Mouse (Mus musculus) forebrain, postnatal 0 days (tissue): ENCODE data around the gene Elf5. TPM values are rescaled to one million over a fixed set of nuclear protein-coding genes. Genes with fewer than 3 reads are reported as not detected.

ENCODE experiments used
- ATAC-seq: fragments of 200-750 bp; cut with Nextera tagmentation; 2 replicates; pipeline ENCODE4 v1.8.0; 2017; ENCODE audit warnings: mild to moderate bottlenecking, moderate library complexity
- DNase-seq: peaks from one replicate; pipeline ENCODE4 v3.0.0-alpha.2; 2015
- H3K27ac ChIP-seq: fragments of 300-500 bp; sonication (generic); 2 replicates; pipeline ENCODE4 v1.5.1; 2014; ENCODE audit warnings: low read depth, mild to moderate bottlenecking, antibody characterized with exemption, low read length, moderate library complexity, mixed read lengths
- H3K27me3 ChIP-seq: fragments of 300-500 bp; sonication (generic); 2 replicates; pipeline ENCODE4 v1.6.1; 2014; ENCODE audit warnings: mild to moderate bottlenecking, low read length, mixed read lengths; ENCODE audit not compliant: insufficient read depth
- H3K36me3 ChIP-seq: fragments of 300-500 bp; sonication (generic); 2 replicates; pipeline ENCODE4 v1.6.1; 2014; ENCODE audit warnings: mild to moderate bottlenecking, moderate library complexity; ENCODE audit not compliant: insufficient read depth
- H3K4me1 ChIP-seq: fragments of 300-500 bp; sonication (generic); 2 replicates; pipeline ENCODE4 v1.6.1; 2014; ENCODE audit warnings: antibody characterized with exemption; ENCODE audit not compliant: insufficient read depth
- H3K4me2 ChIP-seq: fragments of 300-500 bp; sonication (generic); 2 replicates; pipeline ENCODE4 v1.6.1; 2014; ENCODE audit warnings: low read depth, mild to moderate bottlenecking, moderate library complexity
- H3K4me3 ChIP-seq: fragments of 300-500 bp; sonication (generic); 2 replicates; pipeline ENCODE4 v1.5.1; 2014; ENCODE audit warnings: low read depth, low read length, mixed read lengths
- H3K9ac ChIP-seq: fragments of 300-500 bp; sonication (generic); 2 replicates; pipeline ENCODE4 v1.6.1; 2014; ENCODE audit warnings: mild to moderate bottlenecking
- H3K9me3 ChIP-seq: fragments of 300-500 bp; sonication (generic); 2 replicates; pipeline ENCODE4 v1.6.1; 2016; ENCODE audit warnings: low read length
- CTCF ChIP-seq: sonication (generic); IDR thresholded peaks from 2 replicates; pipeline ENCODE4 v1.5.1; 2016; ENCODE audit warnings: antibody characterized with exemption, control low read depth, low read depth
- WGBS: fragments of 180-500 bp; shearing (Covaris S2); extraction: QIAGEN DNeasy Blood & Tissue Kit; methylation state at CpG from one replicate; pipeline ENCODE4 v1.1.7; 2014; 5-methylcytosine and 5-hydroxymethylcytosine counted together
- polyA plus RNA-seq: library from polyadenylated mRNA; unstranded; fragments of >200 nt; fragmentation: Nextera tagmentation; extraction: Ambion mirVana; gene quantifications from 2 replicates; pipeline ENCODE4 v1.2.1, GENCODE M21; 2015
- total RNA-seq: library from RNA; depleted of rRNA; stranded (reverse); fragments of >200 nt; gene quantifications from 2 replicates; pipeline ENCODE4 v1.2.3, GENCODE M21; 2014; rRNA removed

Elf5 gene
- total and polyA plus RNA-seq, 2 experiments from 2014 or later, result not detected

- H3K4me1 ChIP-seq, result no peaks in the 10 kb centered on the region
- no peak overlapping the region for H3K9ac ChIP-seq
- H3K4me2 ChIP-seq, result no peak overlapping the region
- no peak overlapping the region for H3K4me3 ChIP-seq
- H3K27me3 ChIP-seq, result no peaks in the 10 kb centered on the region
- ATAC-seq (no peak), DNase-seq (no peak)
- WGBS, result 91% methylated on average over 6 of the region's 6 CpGs
- H3K27ac ChIP-seq, result no peak overlapping the region
- no peaks in the 10 kb centered on the region for H3K36me3 ChIP-seq
- no peak for TF ChIP-seq CTCF
- H3K9me3 ChIP-seq, result no peaks in the 10 kb centered on the region
These were observed 84.3 kb downstream of the Elf5 start for GRCm38 (mm10) chr2:103495633-103496418.

Other genes starting within 250 kb of the Elf5 start
- 0.08 and 1.1 TPM in 2 replicates for gene Ehf, start 108.4 kb upstream of the Elf5 start, total RNA-seq
- 0.07 and 0.24 TPM in 2 replicates for gene Ehf, start 108.4 kb upstream of the Elf5 start, polyA plus RNA-seq
- 84.2 and 91.3 TPM in 2 replicates for gene Cat, start 73.5 kb downstream of the Elf5 start, total RNA-seq
- gene Cat, start 73.5 kb downstream of the Elf5 start, polyA plus RNA-seq, result 59.4 and 64.2 TPM in 2 replicates
- gene Abtb2, start 154.6 kb downstream of the Elf5 start, total RNA-seq, result 13.9 and 16.9 TPM in 2 replicates
- gene Abtb2, start 154.6 kb downstream of the Elf5 start, polyA plus RNA-seq, result 6.5 TPM in 2 replicates